Mouse (Mus musculus): ENCODE data around the gene Vps51.

The Vps51 gene

GRCm38 (mm10) chr19:6079983-6080480 lies 3.0 kb upstream of the Vps51 start, which contains the start of gene Tmem262:
Gene Tmem262, plus strand, starts transcription at chr19:6080033.
- no peak for DNase-seq (ENCODE audit: low spot score)

- no peak for DNase-seq (ENCODE audit: low spot score)
Observed at GRCm38 (mm10) chr19:6073889-6074288, 3.1 kb downstream of the Vps51 start.

DNA sequence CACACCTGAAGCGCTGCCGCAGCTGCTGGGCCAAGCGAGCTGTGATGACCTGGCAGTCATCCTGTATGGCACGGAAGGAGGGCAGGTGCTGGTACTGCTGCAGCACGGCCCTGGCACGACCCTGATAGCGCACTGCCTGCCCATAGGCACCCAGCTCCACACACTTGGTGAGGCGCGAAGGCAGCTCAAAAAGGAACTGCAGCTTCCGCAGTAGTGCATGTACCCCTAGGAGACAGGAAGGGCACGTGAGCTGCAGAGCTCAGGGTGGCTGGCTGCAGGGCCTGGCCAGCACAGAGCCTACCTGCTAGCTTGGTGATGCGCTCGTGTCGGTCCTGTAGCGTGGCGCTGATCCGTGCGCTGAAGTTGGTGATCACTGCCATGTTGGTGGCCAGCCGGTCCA lies 5.8 kb downstream of the Vps51 start:
- no peak for DNase-seq (ENCODE audit: low spot score)

DNA sequence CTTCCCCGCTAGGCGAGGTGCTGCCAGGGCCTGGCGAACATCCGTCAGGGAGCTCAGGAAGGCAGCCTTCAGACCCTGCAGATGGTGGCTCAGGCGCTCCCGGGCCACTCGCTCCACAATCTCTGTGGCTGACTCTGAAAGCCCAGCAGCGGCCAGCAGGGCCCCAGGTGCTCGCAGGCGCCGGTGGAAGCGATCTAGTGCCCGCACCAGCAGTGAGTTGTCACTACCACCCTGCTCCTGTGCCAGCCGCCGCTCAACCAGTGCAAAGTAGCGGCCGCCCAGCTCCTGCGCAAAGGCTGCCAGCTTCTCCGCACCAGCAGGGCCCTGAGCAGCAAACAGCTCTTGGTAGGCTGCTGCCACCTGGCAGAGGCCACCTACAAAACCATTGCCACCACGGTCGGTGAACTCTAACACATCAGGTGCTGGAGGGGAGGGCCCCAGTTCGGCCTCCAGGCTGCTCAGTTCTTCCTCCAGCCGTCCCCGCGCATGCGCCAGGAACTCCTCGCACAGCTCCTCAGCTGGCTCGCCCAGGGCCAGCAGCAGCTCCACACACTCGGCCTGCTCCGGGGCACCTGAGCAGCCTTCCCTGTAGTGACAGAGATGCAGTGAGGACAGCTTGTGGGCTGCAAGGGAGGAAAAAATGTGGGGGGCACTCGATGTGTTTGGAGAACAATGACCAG lies 6.3 kb downstream of the Vps51 start:
- DNase-seq (ENCODE audit: low spot score) = no peak

DNA sequence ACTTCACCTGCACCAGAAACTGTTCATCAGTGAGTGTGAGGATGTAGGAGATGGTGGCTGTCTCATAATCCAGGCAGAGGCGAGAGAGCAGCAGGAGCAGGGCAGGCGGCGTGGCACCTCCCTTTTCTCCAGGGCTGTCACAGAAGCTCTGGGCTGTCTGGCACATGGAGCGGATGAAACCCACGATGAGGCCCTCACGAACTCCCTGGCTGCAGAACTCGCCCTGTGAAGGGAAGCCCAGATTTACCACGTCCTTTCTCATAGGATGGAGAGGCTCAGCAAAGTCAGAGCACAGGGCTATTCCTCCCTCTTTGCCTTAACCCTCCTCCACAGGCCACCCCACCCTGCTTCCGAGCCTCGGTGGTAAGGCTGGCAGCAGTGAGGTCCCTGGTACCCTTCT lies 7.2 kb downstream of the Vps51 start:
- no peak for DNase-seq (ENCODE audit: low spot score)

- no peak for DNase-seq (ENCODE audit: low spot score)
Observed at GRCm38 (mm10) chr19:6068951-6069350, 8.1 kb downstream of the Vps51 start.

DNA sequence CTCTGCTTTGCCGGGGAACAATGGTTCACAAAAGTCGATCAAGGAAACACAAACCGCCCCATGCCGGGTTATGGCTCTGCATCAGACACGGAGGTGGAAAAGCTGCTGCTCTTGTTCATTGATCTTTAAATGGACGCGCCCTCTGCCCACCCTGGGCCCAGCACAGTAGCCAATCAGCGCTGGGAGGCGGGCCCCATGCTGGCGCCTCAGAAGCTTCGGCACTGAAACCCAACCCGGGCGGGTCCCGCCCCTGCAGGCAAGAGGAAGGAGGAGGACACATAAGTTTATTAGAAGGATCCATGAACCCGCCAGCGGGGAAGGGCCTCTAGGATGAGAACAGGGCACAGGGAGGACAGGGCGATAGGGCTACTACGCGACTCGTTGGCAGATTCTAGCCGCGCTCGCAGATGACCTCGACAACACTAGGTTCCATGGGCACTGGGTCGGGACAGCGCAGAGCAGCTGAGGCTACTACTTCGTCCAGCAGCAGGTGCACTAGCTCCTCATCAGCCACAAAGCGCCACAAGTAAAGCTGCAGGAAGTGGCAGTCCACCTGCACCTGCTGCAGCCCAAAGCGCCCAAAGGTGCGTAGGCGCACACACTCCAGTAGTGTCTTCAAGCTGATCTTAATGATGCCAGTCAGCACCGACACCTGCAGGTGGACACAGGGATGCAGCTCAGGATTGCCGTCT lies 9.2 kb downstream of the Vps51 start, which contains the start of gene Tm7sf2:
Gene Tm7sf2 (minus strand): TSS at position 650 of the 692 bp plus-strand sequence.
- peak; percentile 75 for DNase-seq (ENCODE audit: low spot score)

GRCm38 (mm10) chr19:6067011-6067723 lies 9.9 kb downstream of the Vps51 start:
- no peak for DNase-seq (ENCODE audit: low spot score)

DNA sequence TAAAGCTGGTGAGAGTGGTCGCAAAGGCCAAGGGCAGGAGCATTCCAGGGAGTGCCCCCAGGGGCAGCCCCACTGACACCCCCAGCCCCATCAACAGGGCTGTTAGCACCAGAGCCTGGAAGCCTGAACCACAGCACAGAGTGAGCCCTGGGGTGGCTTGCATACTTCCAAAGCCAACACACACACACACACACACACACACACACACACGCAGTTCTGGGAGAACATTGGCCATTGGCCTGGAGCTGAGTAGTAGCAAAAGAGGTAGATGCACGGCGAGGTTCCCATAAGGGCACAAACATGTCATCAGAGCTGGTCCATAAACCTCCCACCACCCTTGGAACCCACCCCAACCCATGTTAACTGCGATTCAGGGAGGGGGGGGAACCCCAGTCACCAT lies 10.5 kb downstream of the Vps51 start:
- DNase-seq (ENCODE audit: low spot score) = no peak

- no peak for DNase-seq (ENCODE audit: low spot score)
Observed at GRCm38 (mm10) chr19:6063081-6063480, 13.9 kb downstream of the Vps51 start.

DNA sequence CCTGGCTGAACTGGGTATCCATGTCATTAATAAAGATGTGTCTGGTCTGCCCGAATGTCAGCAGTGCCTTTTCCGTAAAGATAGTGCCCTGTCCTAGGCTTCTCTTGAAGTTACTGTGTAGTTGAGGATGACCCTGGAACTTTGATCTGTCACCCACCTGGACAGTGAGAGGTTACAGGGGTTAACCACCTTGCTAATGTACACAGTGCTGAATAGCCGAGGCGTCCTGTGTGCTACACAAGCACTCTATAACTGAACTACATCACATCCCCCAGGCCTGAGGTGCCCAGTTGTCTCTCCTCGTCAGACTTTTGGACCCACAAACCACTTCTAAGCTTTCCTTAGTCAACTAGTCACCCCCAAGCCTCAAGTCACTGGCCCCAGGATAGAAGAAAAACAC lies 14.6 kb downstream of the Vps51 start:
- DNase-seq (ENCODE audit: low spot score) = no peak

DNA sequence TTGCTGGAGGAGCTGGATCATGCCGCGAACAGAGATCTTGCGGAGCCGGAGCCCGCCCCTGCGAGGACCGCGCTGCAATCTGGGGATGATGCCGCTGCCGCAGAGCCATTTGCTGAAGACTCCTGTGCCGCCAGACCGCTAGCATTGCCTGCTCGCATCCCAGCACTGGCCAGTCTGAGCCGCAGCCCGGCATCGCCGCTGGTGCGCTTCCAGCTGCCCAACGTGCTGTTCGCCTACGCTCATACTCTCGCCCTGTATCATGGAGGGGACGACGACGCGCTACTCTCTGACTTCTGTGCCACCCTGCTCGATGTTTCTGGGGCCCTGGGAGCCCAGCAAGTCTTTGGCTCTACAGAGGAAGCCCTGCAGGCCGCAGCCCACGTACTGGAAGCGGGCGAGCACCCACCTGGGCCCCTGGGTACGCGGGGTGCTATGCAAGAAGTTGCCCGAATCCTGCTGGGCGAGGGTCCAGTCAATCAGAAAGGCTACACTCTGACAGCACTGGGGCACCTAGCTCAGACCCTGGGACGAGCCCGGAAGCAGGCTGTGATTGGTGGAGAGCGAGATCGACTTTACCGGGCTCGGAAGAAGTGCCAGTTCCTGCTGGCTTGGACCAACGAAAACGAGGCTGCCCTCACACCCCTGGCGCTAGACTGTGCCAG lies 15.3 kb downstream of the Vps51 start:
- no peak for DNase-seq (ENCODE audit: low spot score)

GRCm38 (mm10) chr19:6061021-6061533 lies 16.0 kb downstream of the Vps51 start, which contains the start of gene Znhit2:
Gene Znhit2, plus strand, starts transcription at chr19:6061192.
- DNase-seq (ENCODE audit: low spot score) = no peak

- DNase-seq (ENCODE audit: low spot score) = no peak
Observed at GRCm38 (mm10) chr19:6058966-6059365, 18.1 kb downstream of the Vps51 start.

DNA sequence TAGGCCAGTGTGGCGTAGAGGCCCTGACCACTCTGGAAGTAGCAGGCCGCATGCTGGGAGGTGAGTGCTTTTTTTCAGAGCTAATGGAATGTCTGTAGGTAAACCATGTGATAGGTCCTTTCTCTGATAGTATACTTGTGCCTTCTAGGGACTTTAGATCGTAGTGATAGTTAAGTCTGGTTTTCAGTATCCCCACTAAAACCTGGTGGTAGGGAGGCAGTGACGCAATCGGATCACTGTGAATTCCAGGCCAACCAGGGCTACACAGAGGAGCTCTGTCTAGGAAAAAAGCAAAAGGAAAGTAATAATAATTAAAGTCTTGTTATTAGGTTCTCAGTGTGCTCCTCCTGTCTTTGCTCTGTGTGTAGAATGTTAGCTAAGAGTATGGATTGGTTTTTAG lies 18.5 kb downstream of the Vps51 start:
- DNase-seq (ENCODE audit: low spot score) = no peak

DNA sequence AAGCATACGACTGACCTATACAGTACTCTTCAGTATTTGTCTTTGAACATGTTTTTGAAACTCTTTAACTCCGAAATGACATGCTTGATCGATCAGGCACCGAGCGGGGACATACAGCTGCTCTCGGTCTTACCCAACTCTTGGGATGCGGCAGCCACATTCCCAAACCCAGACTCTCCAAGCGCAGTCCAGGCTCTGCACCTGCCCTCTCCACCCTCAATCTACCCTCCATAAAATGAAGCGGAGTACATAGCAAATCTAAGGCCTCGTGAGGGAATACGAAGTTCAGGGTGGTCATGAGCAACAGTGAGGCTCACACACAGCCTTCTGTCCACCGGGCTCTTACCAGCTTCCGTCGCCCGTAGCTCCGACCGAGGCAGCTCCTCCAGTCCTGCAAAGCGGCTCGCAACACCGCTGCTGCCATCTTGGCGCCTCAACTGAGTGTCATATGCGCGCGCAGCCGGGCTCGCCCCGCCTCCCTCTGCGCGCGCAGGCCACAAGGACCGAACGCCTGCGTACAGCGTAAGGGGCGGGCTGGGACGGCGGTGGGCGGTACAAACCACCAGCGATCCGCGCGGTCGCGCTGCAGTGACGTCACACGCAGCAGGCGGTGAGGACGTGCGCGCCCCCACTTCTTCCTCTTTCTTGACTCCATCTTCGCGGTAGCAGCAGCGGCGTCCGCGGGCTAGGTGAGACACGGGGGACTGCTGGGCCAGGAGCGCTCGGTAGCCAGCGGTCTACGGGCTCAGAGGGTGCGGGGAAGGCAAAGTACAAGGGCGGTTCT lies 19.5 kb downstream of the Vps51 start, which contains the start of the genes Mrpl49 and Fau:
Gene Mrpl49 (minus strand): TSS at position 473 of the 784 bp plus-strand sequence.
Gene Fau (plus strand): TSS at position 532 of the 784 bp plus-strand sequence.
- DNase-seq (ENCODE audit: low spot score) = peak; percentile 96

- DNase-seq (ENCODE audit: low spot score) = no peak
Observed at GRCm38 (mm10) chr19:6056696-6057095, 20.3 kb downstream of the Vps51 start.

DNA sequence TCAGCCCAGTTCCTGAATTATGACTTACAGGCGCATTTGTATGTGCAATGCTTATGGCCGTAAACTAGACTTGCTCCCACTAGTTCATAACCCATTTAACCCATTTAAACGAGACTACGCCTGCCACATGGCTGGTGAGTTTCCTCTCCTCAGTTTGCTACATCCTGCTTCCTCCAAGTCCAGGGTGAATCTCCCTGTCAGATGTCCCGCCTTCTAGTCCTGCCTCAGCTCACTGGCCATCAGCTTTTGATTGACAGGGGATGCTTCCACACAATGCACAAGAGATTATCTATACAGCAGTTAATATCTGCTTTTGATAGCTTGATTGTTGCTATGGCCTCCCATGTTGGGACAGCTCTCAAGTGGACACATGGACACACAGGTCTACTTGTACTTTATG lies 22.7 kb downstream of the Vps51 start:
- DNase-seq (ENCODE audit: low spot score) = no peak

GRCm38 (mm10) chr19:6052516-6052915 lies 24.5 kb downstream of the Vps51 start:
- no peak for DNase-seq (ENCODE audit: low spot score)

- DNase-seq (ENCODE audit: low spot score) = no peak
Observed at GRCm38 (mm10) chr19:6048681-6049410, 28.2 kb downstream of the Vps51 start.

GRCm38 (mm10) chr19:6047899-6048166 lies 29.2 kb downstream of the Vps51 start:
- DNase-seq (ENCODE audit: low spot score) = no peak
